Mouse (Mus musculus): Measurements from ENCODE around the gene Nos2. TPM values are rescaled to one million over a fixed set of nuclear protein-coding genes. Genes with fewer than 3 reads are reported as not detected.

The Nos2 gene
- total and polyA plus RNA-seq, 2 experiments from 2014 or later = 0.53 to 1.7 TPM

DNA sequence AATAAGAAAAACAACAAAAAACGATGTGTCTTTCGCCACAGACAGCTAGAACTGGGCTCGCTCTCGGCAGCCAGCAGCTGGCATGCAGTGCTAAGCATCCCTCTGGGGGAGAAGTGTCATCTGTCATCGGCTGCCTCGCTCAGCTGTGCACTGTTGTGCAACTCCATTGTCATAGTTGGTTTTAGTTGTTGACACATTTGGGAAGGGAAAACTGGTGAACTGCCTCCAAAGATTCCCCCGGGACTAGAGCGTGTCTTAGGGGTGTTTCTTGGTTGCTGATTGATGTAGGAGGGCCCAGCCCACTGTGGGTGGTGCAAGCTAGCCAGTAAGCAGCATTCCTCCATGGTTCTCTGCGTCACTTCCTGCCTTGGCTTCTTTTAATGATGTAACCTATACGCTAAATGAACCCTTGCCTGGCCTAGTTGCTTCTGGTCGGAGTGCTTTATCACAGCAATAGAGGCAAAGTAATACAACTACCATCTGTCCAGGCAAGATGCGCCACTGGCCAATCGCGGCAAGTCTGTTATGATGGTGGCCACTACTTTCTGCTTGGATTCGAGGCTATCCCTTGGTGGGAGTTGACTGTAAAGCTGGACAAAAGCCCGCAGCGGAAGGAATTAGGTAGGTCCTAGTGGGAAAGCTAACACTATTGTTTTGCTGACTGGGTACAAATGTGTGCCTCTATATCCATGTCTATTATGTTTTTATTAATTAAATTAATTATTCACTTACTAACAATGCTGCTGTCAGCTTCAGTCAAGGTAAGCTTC is 53.0 kb downstream of the Nos2 start:
- H3K27me3 ChIP-seq (ENCODE audit: control insufficient read depth, insufficient read depth, low read length) = no peaks in the 10 kb centered on the region
- no peak overlapping the region for H3K4me3 ChIP-seq (ENCODE audit: low read depth, low read length)
- 60% methylated on average over 17 of the region's 17 CpGs for WGBS
- H3K4me2 ChIP-seq (ENCODE audit: low read depth, low read length) = no peak overlapping the region
- H3K9ac ChIP-seq (replicated peaks; ENCODE audit: low read depth, low read length) = no peak overlapping the region
- TF ChIP-seq CTCF (IDR thresholded peaks at IDR 0.05; ENCODE audit: low read depth) (no peak), EP300 (IDR thresholded peaks at IDR 0.05; ENCODE audit: low read depth) (no peak)
- no peaks in the 10 kb centered on the region for H3K4me1 ChIP-seq (ENCODE audit: control insufficient read depth, insufficient read depth)
- H3K27ac ChIP-seq (ENCODE audit: low read depth) = peak overlapping the region; percentile 26; the same call in 1 of the 2 replicates
- peak; percentile 47 for DNase-seq (ENCODE audit: low spot score)
- peak; percentile 75 for ATAC-seq (ENCODE audit: insufficient read depth, low read depth)
- H3K9me3 ChIP-seq (replicated peaks; ENCODE audit: control insufficient read depth, low read length) = no peaks in the 10 kb centered on the region
- H3K36me3 ChIP-seq (replicated peaks; ENCODE audit: control insufficient read depth, insufficient read depth, low read length) = peaks cover 32% of the 10 kb centered on the region; the same call in 1 of the 2 replicates

DNA sequence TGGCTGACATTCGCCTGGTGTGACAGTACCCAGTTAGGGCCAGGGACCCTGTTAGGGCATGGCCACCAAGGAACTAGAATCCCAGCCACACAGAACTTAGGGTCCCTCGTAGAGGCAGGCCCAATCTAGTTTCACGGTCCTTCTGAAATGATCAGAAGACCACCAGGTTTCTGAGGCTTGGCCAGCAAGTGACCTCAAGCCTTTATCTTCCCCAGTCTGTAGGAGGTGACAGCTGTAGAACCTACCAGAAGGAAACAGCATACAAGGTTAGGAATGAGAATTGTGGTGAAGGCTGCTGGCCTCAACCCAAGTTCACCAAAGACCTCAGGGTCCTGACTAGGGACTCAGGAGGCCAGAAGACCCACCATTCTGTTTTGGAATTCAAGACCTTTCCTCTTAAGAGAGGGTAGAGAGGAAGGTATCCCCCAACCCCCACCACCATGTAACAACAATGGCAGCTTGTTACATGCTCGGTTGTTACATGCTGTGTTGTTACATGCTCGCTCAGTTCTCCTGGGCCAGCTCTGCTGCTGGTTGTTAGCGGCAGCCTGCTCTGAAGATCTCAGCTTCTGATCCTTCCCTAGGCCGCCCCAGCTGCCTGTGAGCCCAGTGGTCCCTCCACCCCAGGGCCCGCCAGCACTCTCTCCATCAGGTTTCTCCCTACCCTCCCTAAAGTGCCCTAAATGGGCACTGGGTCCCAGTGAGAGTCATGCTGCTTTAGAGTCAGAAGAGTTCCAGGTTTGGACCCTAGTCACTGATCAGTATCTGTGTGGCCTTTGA is 56.3 kb downstream of the Nos2 start:
- no peak for DNase-seq (ENCODE audit: low spot score)
- 79% methylated on average over 8 of the region's 8 CpGs for WGBS
- ATAC-seq (ENCODE audit: insufficient read depth, low read depth) = no peak
- Histone ChIP-seq H3K27ac (ENCODE audit: low read depth) (no peak overlapping the region), H3K4me1 (ENCODE audit: control insufficient read depth, insufficient read depth) (no peaks in the 10 kb centered on the region), H3K4me2 (ENCODE audit: low read depth, low read length) (no peak overlapping the region), H3K9ac (replicated peaks; ENCODE audit: low read depth, low read length) (no peak overlapping the region), H3K9me3 (replicated peaks; ENCODE audit: control insufficient read depth, low read length) (no peaks in the 10 kb centered on the region), H3K36me3 (replicated peaks; ENCODE audit: control insufficient read depth, insufficient read depth, low read length) (peaks cover 10% of the 10 kb centered on the region; the same call in 1 of the 2 replicates), H3K4me3 (ENCODE audit: low read depth, low read length) (no peak overlapping the region), H3K27me3 (ENCODE audit: control insufficient read depth, insufficient read depth, low read length) (no peaks in the 10 kb centered on the region)
- TF ChIP-seq EP300 (IDR thresholded peaks at IDR 0.05; ENCODE audit: low read depth) (no peak), CTCF (IDR thresholded peaks at IDR 0.05; ENCODE audit: low read depth) (no peak)

DNA sequence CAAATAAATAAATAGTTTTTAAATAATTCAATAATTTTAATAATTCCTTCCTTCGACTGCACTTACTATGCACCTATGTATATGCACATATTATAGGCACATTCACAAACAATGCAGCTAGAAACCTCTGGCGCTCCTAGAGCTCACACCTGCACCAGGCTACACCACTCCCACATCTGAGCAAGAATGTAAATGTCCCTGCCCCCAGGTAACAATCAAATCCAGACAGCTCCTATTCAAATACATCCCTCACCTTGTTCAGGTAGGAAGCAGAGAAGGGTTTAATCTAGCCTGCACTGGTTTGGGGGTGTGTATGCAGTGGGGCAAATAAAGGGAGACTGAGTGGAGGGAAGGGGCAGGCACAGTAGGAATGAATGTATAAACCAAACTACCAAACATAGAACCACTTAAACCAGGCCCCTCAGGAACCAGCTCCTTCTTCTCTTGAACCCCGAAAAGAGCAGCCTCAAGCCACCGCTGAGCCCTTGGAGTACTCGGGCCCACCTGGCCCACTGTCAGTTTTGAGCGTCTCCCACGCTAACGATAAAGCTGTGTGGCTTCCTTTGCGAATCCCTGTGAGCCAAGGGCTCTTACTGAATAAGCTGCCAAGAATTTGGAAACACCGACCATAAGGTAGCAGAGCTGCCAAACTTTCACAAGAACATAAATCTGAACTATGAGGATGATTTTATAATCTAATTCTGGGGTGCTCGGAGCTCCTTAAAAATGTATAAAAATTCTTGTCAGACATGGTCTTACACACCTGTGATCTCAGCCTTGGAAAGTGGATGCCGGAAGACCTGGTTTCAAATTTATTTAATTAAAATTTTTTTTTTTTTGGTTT is 57.8 kb downstream of the Nos2 start:
- no peak overlapping the region for H3K9ac ChIP-seq (replicated peaks; ENCODE audit: low read depth, low read length)
- WGBS = 75% methylated on average over 12 of the region's 12 CpGs

DNA sequence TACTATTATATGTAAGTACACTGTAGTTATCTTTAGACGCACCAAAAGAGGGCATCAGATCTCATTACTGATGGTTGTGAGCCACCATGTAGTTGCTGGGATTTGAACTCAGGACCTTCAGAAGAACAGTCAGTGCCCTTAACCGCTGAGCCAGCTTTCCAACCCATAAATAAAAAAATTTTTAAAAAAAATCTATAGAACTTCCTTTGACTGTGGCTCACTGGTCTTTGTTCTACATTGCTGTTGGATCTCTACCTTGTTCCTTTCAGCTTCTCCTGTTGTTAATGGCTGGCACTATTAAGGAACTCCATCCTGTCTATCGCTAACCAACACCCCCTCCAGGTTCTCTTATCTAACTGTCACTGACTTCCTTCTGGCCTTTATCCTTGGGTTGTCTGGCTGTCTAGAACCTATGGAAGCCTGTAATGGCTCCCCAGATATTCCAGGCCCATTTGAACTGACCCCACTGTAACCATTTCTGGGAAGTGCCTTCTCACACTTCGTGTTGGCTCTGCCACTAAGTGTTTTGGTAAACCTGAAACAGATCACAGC is 59.6 kb downstream of the Nos2 start:
- Histone ChIP-seq H3K9me3 (replicated peaks; ENCODE audit: control insufficient read depth, low read length) (no peaks in the 10 kb centered on the region), H3K9ac (replicated peaks; ENCODE audit: low read depth, low read length) (no peak overlapping the region), H3K4me2 (ENCODE audit: low read depth, low read length) (no peak overlapping the region), H3K27me3 (ENCODE audit: control insufficient read depth, insufficient read depth, low read length) (no peaks in the 10 kb centered on the region), H3K4me3 (ENCODE audit: low read depth, low read length) (no peak overlapping the region), H3K36me3 (replicated peaks; ENCODE audit: control insufficient read depth, insufficient read depth, low read length) (no peaks in the 10 kb centered on the region), H3K4me1 (ENCODE audit: control insufficient read depth, insufficient read depth) (no peaks in the 10 kb centered on the region; the same call in 1 of the 2 replicates), H3K27ac (ENCODE audit: low read depth) (peak overlapping the region; percentile 44)
- WGBS = 58% methylated on average over 4 of the region's 4 CpGs
- ATAC-seq (ENCODE audit: insufficient read depth, low read depth) = no peak
- DNase-seq (ENCODE audit: low spot score) = no peak
- TF ChIP-seq CTCF (IDR thresholded peaks at IDR 0.05; ENCODE audit: low read depth) (no peak), EP300 (IDR thresholded peaks at IDR 0.05; ENCODE audit: low read depth) (no peak)

More for the DNA sequence above, 57.8 kb downstream of the Nos2 start:
- H3K36me3 ChIP-seq (replicated peaks; ENCODE audit: control insufficient read depth, insufficient read depth, low read length) = peaks cover 5% of the 10 kb centered on the region; the same call in 1 of the 2 replicates
- ATAC-seq (ENCODE audit: insufficient read depth, low read depth) (no peak), DNase-seq (ENCODE audit: low spot score) (no peak)
- no peak overlapping the region for H3K4me3 ChIP-seq (ENCODE audit: low read depth, low read length)
- H3K9me3 ChIP-seq (replicated peaks; ENCODE audit: control insufficient read depth, low read length) = no peaks in the 10 kb centered on the region
- H3K4me2 ChIP-seq (ENCODE audit: low read depth, low read length) = no peak overlapping the region
- H3K27me3 ChIP-seq (ENCODE audit: control insufficient read depth, insufficient read depth, low read length) = no peaks in the 10 kb centered on the region
- TF ChIP-seq CTCF (IDR thresholded peaks at IDR 0.05; ENCODE audit: low read depth) (no peak), EP300 (IDR thresholded peaks at IDR 0.05; ENCODE audit: low read depth) (no peak)
- H3K4me1 ChIP-seq (ENCODE audit: control insufficient read depth, insufficient read depth) = no peaks in the 10 kb centered on the region; the same call in 1 of the 2 replicates
- no peak overlapping the region for H3K27ac ChIP-seq (ENCODE audit: low read depth)

- no peak for DNase-seq (ENCODE audit: low spot score)
- Histone ChIP-seq H3K27ac (ENCODE audit: low read depth) (no peak overlapping the region), H3K4me2 (ENCODE audit: low read depth, low read length) (peak overlapping the region; percentile 61), H3K4me3 (ENCODE audit: low read depth, low read length) (peak overlapping the region; percentile 45), H3K4me1 (ENCODE audit: control insufficient read depth, insufficient read depth) (no peaks in the 10 kb centered on the region; the same call in 1 of the 2 replicates), H3K9ac (replicated peaks; ENCODE audit: low read depth, low read length) (no peak overlapping the region), H3K36me3 (replicated peaks; ENCODE audit: control insufficient read depth, insufficient read depth, low read length) (no peaks in the 10 kb centered on the region), H3K27me3 (ENCODE audit: control insufficient read depth, insufficient read depth, low read length) (no peaks in the 10 kb centered on the region), H3K9me3 (replicated peaks; ENCODE audit: control insufficient read depth, low read length) (no peaks in the 10 kb centered on the region)
- no peak for TF ChIP-seq CTCF (IDR thresholded peaks at IDR 0.05; ENCODE audit: low read depth)
- no peak for TF ChIP-seq EP300 (IDR thresholded peaks at IDR 0.05; ENCODE audit: low read depth)
- 71% methylated on average over 2 of the region's 2 CpGs for WGBS
- no peak for ATAC-seq (ENCODE audit: insufficient read depth, low read depth)
Measured at GRCm38 (mm10) chr11:78982042-78982441, 61.5 kb downstream of the Nos2 start.

Data from heart, postnatal 0 days (tissue).